ENCODE assay signal across 24 mouse cellular contexts in the genomic region with DNA sequence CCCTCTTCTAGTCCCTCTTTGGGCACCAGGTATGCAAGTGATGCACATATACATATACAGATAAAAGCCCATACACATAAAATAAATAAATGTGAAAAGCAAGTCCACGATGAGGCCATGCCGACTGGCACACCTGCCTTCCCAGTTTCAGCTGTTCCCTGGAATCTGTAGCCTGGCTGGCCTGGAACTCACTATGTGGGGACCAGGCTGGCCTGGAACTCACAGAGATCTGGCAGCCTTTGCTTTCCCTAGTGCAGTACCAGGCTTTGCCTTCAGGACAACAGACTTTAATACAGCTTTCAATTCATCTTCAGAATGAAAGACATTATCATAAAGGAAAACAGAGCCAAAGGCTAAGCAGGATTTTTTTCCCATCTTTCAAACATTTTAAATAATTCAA. TPM values are rescaled to one million over a fixed set of nuclear protein-coding genes. Genes with fewer than 3 reads are reported as not detected.
A peak's percentile ranks its signal among the peaks of the same experiment; 100 is the strongest.
DNase-seq lines count a peak whose midpoint lies in the region; TF ChIP-seq lines count a peak whose summit lies in the region.
"Had no signal": no experiment of that assay in that cellular context is flagged by ENCODE, and none has a peak within 500 bp of the region (broad histone marks: within the 10 kb centered on the region; RNA-seq: fewer than 3 reads in every experiment).

No protein-coding gene starts in this region.

- no peaks in the 10 kb centered on the region for H3K27me3 ChIP-seq in cerebellum, adult 2 months (ENCODE audit: control insufficient read depth, insufficient read depth, low read length)
- H3K27me3 ChIP-seq: embryonic facial prominence, embryonic 13.5 days; heart, embryonic 13.5 days; liver, embryonic 13.5 days; lung, embryonic 15.5 days; neural tube, embryonic 12.5 days; Patski had no signal

- no peak for TF ChIP-seq POLR2A in cerebellum, adult 2 months (IDR thresholded peaks at IDR 0.05; ENCODE audit: borderline replicate concordance, insufficient read depth, low read length)
- no peak for TF ChIP-seq POLR2A in embryonic fibroblast, embryonic 13.5 days (IDR thresholded peaks at IDR 0.05; ENCODE audit: low read depth, low read length)

- 26% methylated on average over 2 of the region's 2 CpGs for WGBS in cerebellum, adult 2 months

- H3K4me1 ChIP-seq in cerebellum, adult 2 months (ENCODE audit: control insufficient read depth, insufficient read depth, low read length) = peaks cover 14% of the 10 kb centered on the region
- H3K4me1 ChIP-seq in embryonic fibroblast, embryonic 13.5 days (ENCODE audit: control insufficient read depth, insufficient read depth, low read length) = peaks cover 6% of the 10 kb centered on the region
- H3K4me1 ChIP-seq: embryonic facial prominence, embryonic 13.5 days; lung, embryonic 15.5 days; midbrain, embryonic 10.5 days; neural tube, embryonic 12.5 days had no signal

- no peak overlapping the region for H3K4me3 ChIP-seq in cerebellum, adult 2 months (replicated peaks; ENCODE audit: insufficient read depth, low read depth, low read length)
- H3K4me3 ChIP-seq in layer of hippocampus, adult 2 months = no peak overlapping the region
- H3K4me3 ChIP-seq in embryonic fibroblast, embryonic 13.5 days (ENCODE audit: insufficient read depth, low read length) = no peak overlapping the region
- H3K4me3 ChIP-seq: embryonic facial prominence, embryonic 13.5 days; heart, embryonic 13.5 days; liver, embryonic 13.5 days; lung, embryonic 15.5 days; midbrain, embryonic 10.5 days; neural tube, embryonic 12.5 days had no signal

- DNase-seq in cerebellum, adult 2 months = no peak
- DNase-seq in cerebellum, postnatal 14 days = no peak
- DNase-seq in layer of hippocampus, adult 2 months (ENCODE audit: low spot score in 2 of 2) = no peak
- no peak for DNase-seq in layer of hippocampus, postnatal 36 days
- DNase-seq in MN1 (ENCODE audit: low spot score) = peak; percentile 16
- no peak for DNase-seq in retina, embryonic 14.5 days (ENCODE audit: low spot score)
- DNase-seq in lung, adult 18-20 months = no peak
- DNase-seq: liver, embryonic 13.5 days had no signal

- TF ChIP-seq CTCF in cerebellum, adult 2 months (IDR thresholded peaks at IDR 0.05; ENCODE audit: borderline replicate concordance, insufficient read depth, low read depth, low read length) = no peak
- TF ChIP-seq CTCF in layer of hippocampus, adult 2 months (conservative IDR thresholded peaks at IDR 0.05) = peak; percentile 35; the same call in 1 of the 2 replicates
- TF ChIP-seq CTCF in embryonic fibroblast, embryonic 13.5 days (IDR thresholded peaks at IDR 0.05; ENCODE audit: borderline replicate concordance, insufficient read depth, low read length) = no peak

- H3K27ac ChIP-seq in cerebellum, adult 2 months (ENCODE audit: insufficient read depth, low read length) = peak overlapping the region; percentile 67; the same call in 1 of the 2 replicates
- peak overlapping the region; percentile 23; the same call in 1 of the 2 replicates for H3K27ac ChIP-seq in layer of hippocampus, adult 2 months
- peak overlapping the region; percentile 94 for H3K27ac ChIP-seq in embryonic fibroblast, embryonic 13.5 days (ENCODE audit: insufficient read depth, low read length)
- H3K27ac ChIP-seq: embryonic facial prominence, embryonic 13.5 days; heart, embryonic 13.5 days; liver, embryonic 13.5 days; lung, embryonic 15.5 days; midbrain, embryonic 10.5 days; neural tube, embryonic 12.5 days had no signal

RNA-seq across cellular contexts. Expression of gene Traf2, which starts 13.0 kb away (rescaled TPM):
- polyA plus RNA-seq in cerebellum, adult 2 months (2012; rRNA removed) = 12.3 and 12.5 TPM in 2 replicates
- total RNA-seq in layer of hippocampus, adult 2 months (2021) = 10 to 100 TPM; 10.9 to 12.0 TPM
- total RNA-seq in layer of hippocampus, postnatal 36 days (2021) = 10 to 100 TPM; 11.9 to 12.6 TPM
- 11.5 and 13.1 TPM in 2 replicates for polyA plus RNA-seq in embryonic fibroblast, embryonic 13.5 days (2011; ENCODE audit: insufficient read length, low read depth, missing spikeins)

RNA-seq across cellular contexts. Expression of gene Edf1, which starts 23.9 kb away (rescaled TPM):
- polyA plus RNA-seq in cerebellum, adult 2 months (2012; rRNA removed) = 345 and 350 TPM in 2 replicates
- 100 to 1,000 TPM; 193 to 200 TPM for total RNA-seq in layer of hippocampus, adult 2 months (2021)
- 100 to 1,000 TPM; 200 to 212 TPM for total RNA-seq in layer of hippocampus, postnatal 36 days (2021)
- polyA plus RNA-seq in embryonic fibroblast, embryonic 13.5 days (2011; ENCODE audit: insufficient read length, low read depth, missing spikeins) = 102 and 122 TPM in 2 replicates

RNA-seq across cellular contexts. Expression of gene C8g, which starts 32.2 kb away (rescaled TPM):
- 3.6 and 4.2 TPM in 2 replicates for polyA plus RNA-seq in cerebellum, adult 2 months (2012; rRNA removed)
- 1 to 10 TPM in 1 of 2 experiments, under 1 TPM in 1; 0.97 to 1.5 TPM for total RNA-seq in layer of hippocampus, adult 2 months (2021)
- total RNA-seq in layer of hippocampus, postnatal 36 days (2021) = 1 to 10 TPM in 1 of 2 experiments, under 1 TPM in 1; 0.88 to 1.5 TPM
- 0.91 and 1.2 TPM in 2 replicates for polyA plus RNA-seq in embryonic fibroblast, embryonic 13.5 days (2011; ENCODE audit: insufficient read length, low read depth, missing spikeins)
- total RNA-seq: monocyte, adult 5-6 weeks had no signal

RNA-seq across cellular contexts. Expression of gene Fbxw5, which starts 33.2 kb away (rescaled TPM):
- 54.7 and 59.4 TPM in 2 replicates for polyA plus RNA-seq in cerebellum, adult 2 months (2012; rRNA removed)
- 100 to 1,000 TPM; 109 to 120 TPM for total RNA-seq in layer of hippocampus, adult 2 months (2021)
- total RNA-seq in layer of hippocampus, postnatal 36 days (2021) = 100 to 1,000 TPM; 115 to 116 TPM
- 28.0 and 40.7 TPM in 2 replicates for polyA plus RNA-seq in embryonic fibroblast, embryonic 13.5 days (2011; ENCODE audit: insufficient read length, low read depth, missing spikeins)

RNA-seq across cellular contexts. Expression of gene Lcn12, which starts 40.0 kb away (rescaled TPM):
- not detected in 2 replicates for polyA plus RNA-seq in cerebellum, adult 2 months (2012; rRNA removed)
- not detected for total RNA-seq in layer of hippocampus, adult 2 months (2021)
- total RNA-seq in layer of hippocampus, postnatal 36 days (2021) = not detected
- not detected in 2 replicates for polyA plus RNA-seq in embryonic fibroblast, embryonic 13.5 days (2011; ENCODE audit: insufficient read length, low read depth, missing spikeins)
- total RNA-seq: adrenal gland, postnatal 25 days; gastrocnemius, adult 18-20 months; granulocyte monocyte progenitor cell, adult 5-6 weeks; layer of hippocampus, postnatal 10 days; monocyte, adult 5-6 weeks had no signal
- polyA plus RNA-seq: cortical plate, adult 2 months; embryonic facial prominence, embryonic 13.5 days; heart, embryonic 13.5 days; hindbrain, embryonic 11.5 days; limb, embryonic 11.5 days; liver, embryonic 13.5 days; lung, embryonic 15.5 days; midbrain, embryonic 10.5 days; neural tube, embryonic 12.5 days; Patski; stomach, embryonic 14.5 days had no signal

Comparison
In these comparisons a context has a peak if more than half of its experiments do, and no peak if none do; other contexts are left out.
1. H3K27ac ChIP-seq: peak in every context shown above with its lines; median percentile 94 in embryonic fibroblast, embryonic 13.5 days; 67 in cerebellum, adult 2 months; 23 in layer of hippocampus, adult 2 months.